Mouse (Mus musculus) ES-CJ7 (cell line): ENCODE measurements at regions not wholly inside any gene's neighbourhood (a gene's known extent, or its start where the extent isn't known, plus 50 kb on each side); places are given as distances from the start of the nearest gene placed in this dataset.
A peak's percentile ranks its signal among the peaks of the same experiment; 100 is the strongest.

ENCODE experiments used
- DNase-seq: peaks from one replicate; pipeline ENCODE4 v3.0.0; 2011; ENCODE audit warnings: low read depth, low spot score

- DNase-seq: no peak
These were observed 219.8 kb downstream of the Gm9733 start for GRCm38 (mm10) chr3:15112177-15112838.

- DNase-seq: no peak
These were observed 213.3 kb downstream of the Gm9733 start for GRCm38 (mm10) chr3:15118634-15119356.

DNA sequence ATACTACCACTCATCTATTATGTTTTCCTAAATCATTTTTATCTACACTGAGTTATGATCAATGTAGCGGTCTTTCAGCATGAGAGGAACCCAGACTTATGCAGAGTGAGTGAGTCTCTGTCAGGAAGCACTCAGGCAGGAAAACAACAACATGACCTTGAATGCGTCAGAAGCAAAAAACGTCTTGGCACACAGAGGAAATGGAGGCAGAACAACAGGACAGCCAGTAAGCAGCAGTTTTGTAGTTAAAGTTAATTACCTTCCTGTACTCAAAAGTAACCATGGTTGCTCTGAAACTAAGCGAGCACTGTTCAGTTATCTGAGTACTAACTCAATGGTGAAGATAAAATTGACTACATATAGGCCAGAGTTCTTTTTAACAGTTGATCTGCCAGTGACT is 205.4 kb downstream of the Gm9733 start:
- no peak for DNase-seq

DNA sequence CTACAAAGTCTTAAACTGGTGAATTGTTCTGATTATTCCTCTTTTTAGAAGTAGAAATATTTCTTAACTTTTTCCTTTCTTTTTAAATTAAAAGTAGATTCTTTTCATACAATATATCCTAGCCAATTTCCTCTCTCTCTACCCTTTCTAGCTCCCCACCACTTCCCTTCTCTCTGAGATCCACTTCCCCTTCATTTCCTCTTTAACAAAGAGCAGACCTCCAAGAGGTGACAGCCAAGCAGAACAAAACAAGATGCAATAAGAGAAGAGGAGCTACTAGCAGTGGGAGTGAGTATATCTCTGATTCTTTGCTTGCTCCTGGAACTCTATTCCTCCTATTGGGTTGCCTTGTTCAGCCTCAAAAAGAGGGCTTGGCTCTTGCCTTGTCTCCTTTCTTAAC is 203.7 kb downstream of the Gm9733 start:
- DNase-seq: no peak

DNA sequence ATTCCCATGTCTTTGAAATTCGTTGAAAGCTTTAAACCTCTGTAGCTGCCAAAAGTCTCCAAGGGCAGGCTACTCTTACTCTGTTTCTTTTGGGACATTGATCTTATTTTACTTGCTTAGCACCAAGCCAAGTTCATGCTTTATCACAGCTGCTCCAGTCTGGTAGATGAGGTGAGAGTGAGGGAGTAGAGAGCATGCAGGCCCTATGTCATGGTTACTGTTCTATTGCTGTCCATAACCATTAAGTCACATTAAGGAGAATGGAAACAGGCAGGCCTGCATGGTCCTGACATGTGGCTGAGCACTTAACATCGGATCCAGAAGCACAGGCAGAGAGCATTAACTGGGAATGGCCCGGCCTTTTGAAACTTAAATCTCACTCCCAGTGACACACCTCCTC is 203.1 kb downstream of the Gm9733 start:
- DNase-seq: no peak

DNA sequence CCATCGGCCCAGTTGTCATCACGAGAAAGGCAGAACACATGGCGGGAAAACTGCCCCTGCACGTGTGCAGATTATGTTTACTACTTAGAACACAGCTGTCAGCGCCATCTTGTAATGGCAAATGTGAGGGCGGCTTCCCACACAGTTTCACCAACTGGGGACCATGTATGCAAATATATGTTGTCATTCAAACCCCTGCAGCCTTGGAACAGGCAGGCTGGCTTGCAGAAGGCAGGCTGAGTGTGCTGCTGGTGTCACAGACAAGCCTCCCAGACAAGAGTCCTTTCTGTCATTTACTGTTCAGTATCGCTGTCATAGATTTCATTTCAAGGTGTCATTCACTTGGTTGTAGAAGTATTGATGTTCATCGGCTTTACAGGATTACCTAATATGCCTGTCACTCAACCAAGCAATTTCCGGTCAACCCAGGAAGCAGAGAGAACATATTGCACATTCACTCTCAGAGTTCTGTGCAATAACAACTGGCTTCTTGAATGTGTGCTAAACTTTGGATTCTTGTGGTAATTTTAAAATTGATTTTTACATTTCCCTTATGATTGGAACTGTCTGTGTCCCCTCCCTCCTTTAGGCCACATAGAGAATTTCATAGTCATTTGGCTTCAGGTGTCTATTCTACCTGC is 202.3 kb downstream of the Gm9733 start:
- DNase-seq: no peak

GRCm38 (mm10) chr3:15132136-15132535 is 200.0 kb downstream of the Gm9733 start:
- no peak for DNase-seq

DNA sequence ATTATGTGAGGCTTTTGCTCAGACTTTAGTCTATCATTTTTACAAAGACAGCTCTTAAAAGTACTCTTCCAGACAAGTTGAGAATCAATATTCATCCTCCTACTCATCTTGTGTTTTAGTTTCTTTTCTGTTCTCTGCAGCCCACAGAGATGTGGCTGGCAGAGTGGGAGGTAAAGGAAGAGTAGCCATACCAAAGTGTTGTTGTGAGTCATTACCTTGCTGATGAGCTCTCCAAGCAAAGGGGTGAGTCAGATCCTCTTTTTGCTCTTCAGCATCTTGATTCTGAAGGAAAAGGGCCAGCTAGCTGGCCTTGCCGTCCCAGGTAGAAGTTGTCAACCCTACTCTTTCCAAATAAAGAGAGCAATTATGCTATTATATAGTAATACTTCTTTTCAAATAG is 192.6 kb downstream of the Gm9733 start:
- no peak for DNase-seq

DNA sequence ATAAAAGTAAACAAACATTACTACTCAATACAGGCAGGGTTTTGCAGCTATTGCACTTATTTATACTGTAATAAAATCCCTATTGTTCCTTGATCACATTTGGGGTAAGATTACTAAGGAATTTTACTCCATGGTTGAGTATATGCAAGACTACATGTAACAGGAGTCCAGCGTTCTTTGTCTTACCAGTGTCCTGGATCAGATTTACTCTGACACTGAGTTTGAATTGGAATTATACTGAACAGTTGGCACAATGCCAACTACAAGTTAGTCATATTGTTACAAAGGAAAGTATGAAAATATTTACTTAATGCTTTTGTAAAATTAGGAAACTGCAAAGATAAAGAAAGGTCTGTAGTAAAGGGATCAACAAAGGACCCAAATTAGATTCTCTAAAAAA is 178.4 kb downstream of the Gm9733 start:
- no peak for DNase-seq

- no peak for DNase-seq
These were observed 177.9 kb downstream of the Gm9733 start for GRCm38 (mm10) chr3:15154153-15154552.

DNA sequence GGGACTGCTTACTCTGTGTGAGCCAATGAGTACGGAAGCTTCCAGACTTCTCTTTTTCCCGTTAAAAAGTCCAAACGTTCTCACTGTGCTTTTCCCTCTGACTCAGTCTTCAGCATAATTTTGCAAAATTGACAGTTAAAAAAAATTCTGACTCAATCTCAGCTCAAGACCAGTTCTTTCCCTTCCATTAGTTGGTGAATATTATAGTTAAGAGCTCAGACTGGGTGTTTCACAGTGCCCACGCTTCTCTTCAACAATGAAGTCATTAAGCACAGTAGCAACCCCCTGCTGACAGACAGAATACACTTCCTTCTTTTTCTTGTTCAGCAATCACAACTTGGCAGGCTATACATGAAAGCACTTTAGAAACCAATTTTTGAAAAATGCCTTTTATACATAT is 175.4 kb downstream of the Gm9733 start:
- peak; percentile 30 for DNase-seq

- DNase-seq: no peak
These were observed 174.3 kb downstream of the Gm9733 start for GRCm38 (mm10) chr3:15157842-15158241.

DNA sequence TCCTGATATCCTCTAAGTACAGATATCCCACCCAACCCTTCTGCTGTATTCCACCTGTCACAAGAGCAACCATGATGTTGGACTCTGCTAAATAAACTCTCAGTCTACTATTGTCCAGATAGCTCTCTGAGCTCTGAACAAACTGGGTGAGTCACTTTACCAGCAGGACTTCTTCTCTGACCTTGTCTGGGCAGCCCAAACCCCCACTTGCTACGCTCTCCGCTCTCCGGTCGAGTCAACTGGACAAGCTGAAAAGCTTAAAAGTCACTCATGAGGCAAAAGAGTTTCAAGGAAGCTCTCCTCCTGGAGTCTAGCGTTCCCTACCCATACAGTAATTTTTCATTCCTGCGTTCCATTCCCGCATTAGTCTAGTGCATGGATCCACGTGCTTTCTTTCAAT is 173.2 kb downstream of the Gm9733 start:
- no peak for DNase-seq

DNA sequence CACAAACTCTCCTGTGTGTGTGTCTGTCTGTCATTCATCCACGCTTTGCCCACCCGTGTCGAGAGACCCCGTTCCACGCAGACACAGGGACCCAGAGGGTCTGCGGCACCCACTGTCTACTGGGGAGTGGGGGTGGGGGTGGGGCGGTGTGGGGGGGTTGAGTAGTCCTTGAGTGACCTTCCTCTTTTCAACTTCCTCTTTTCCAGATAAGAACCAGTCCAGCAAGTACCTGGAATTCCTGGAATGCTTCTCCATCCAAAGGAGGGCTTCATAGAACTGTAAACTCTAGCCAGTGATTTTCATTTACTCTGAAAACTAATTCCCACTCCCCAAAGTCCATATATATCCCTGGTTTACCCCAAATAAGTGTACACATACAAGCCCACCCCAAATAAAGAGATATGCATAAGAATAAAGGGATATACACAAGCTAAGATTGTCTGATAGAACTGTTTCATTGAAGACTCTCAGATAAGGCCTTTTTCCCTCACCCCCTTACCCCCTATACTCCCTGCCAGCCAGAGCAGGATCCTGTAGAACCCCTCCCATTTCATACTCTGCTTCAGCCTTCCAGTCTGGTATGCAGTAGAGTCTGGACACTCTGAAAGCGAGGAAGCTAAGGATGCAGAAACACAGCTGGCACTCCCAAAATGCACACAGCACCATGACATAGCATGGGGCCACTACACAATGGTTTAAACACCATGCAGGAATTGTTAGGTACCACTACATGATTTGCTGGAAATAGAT is 172.0 kb downstream of the Gm9733 start:
- DNase-seq: peak; percentile 21

DNA sequence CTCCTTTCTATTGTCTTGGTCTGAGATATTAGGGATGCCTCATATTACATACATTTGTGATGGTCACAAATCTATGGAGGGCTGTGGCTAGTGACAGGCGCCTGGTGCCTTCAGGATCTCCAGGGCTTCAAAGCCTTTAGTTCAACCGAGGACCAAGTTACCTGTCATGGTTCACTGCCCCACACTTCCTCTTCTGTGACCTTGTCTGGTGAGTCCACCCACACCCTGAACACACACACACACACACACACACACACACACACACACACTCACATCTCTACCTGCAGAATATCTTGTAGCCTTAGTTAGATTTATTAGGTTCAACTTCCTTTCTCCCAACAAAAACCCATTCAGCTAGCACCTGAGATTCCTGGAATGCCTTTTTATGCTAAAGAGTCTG is 156.3 kb downstream of the Gm9733 start:
- no peak for DNase-seq

DNA sequence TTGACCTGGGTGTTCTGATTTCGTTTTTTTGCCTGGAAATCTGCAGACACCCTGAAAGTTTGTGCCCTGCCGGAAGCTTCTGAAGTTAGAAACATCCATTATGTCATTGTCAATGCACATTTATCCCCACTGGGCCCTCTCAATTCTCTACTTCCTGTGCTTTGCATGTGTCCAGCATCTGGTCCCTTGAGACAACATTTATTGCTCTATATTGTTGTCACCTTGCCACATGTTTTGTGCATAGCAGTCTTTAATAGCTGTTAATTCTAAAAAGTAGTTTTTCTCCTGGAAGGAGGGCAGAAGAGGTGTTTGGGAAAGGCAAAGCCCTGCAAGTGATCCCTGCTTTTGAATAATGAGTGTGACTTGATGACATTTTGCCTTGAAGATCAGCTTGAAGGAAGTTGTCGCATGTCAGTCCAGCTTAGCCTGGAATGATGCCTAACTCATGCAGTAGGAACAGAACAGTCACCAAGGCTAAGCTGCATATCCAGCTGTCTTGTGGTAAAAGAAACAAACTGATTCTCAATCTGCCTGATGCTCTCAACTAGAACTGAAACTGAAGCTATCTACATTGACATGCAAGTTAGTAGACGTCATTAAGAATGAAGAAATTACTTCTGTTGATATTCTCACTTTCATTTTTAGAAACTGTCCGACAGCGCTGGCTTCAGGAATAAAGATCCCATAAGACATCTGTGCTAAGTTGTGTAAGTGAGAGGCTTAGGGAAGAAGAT is 152.9 kb downstream of the Gm9733 start:
- DNase-seq: no peak

DNA sequence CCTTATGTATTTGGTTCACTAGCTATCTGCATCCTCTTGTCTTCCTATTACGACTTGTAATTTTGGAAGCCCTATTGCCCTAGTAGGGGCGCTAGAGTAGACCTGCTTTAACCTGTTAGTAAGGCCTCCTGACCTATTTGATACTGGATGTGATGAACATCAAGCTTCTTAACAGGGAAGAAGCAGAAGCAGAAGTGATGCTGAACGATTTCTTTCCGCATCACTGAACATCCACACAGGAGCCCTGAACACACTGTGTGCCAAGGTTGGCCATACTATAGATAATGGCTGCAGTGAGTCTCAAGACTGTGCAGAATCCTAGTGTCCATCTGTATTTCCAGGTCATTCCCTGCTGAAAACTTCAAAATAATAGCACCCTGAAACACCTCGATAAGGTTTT is 151.0 kb downstream of the Gm9733 start:
- no peak for DNase-seq

DNA sequence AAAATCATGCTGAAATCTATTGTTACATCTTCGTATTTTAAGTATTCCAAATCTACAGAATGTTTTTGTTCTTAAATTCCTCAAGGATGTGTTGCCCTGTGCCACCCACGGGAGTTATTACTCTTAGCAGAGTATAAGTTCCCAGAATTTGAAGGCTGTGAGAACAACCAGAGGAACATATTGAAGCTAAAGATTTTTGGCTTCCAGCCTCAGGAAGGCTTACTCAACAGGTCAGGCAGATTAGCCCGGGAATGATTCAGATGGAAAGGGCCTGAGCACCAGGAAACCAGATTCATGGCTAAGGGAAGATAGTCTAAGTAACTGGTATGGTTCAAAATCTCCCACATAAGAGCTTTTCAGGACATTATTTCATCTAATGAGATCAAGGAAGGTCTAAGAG is 145.4 kb downstream of the Gm9733 start:
- DNase-seq: no peak

- peak; percentile 90 for DNase-seq
These were observed 137.7 kb downstream of the Gm9733 start for GRCm38 (mm10) chr3:15194362-15194761.

GRCm38 (mm10) chr3:15196101-15196500 is 136.0 kb downstream of the Gm9733 start:
- DNase-seq: no peak

- DNase-seq: no peak
These were observed 134.0 kb downstream of the Gm9733 start for GRCm38 (mm10) chr3:15198086-15198485.

DNA sequence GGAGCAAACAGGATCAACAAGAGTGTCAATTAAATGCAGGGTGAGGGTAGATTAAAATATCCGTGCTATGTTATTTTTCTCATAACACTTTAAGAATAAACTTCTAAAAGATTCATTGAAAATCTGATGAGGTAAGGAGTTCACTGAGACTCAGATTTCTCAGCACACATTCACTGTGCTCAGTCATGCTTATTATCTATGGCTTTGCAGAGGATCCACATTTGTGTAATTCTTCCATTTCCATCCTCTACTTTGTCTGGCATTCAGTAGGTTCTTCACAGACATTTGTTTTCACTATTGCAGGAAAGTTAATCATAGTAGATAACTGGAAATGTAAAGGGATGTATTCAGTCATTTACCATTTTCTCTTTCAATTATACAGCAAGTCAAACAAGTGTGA is 131.8 kb downstream of the Gm9733 start:
- DNase-seq: no peak
